Mouse (Mus musculus) spleen, adult 2 months (tissue): ENCODE measurements around the gene Fdxr.

Experiments used
- CTCF ChIP-seq: fragments of 200-500 bp; IDR thresholded peaks from 2 replicates; pipeline ENCODE4 v1.5.1; 2011; ENCODE audit warnings: mild to moderate bottlenecking, inconsistent platforms; ENCODE audit not compliant: insufficient read depth, insufficient read length, insufficient replicate concordance; ENCODE audit errors: extremely low read depth
- POLR2A ChIP-seq: fragments of 200-500 bp; IDR thresholded peaks from 2 replicates; pipeline ENCODE4 v1.6.1; 2011; ENCODE audit warnings: low read depth, low read length, inconsistent platforms

DNA sequence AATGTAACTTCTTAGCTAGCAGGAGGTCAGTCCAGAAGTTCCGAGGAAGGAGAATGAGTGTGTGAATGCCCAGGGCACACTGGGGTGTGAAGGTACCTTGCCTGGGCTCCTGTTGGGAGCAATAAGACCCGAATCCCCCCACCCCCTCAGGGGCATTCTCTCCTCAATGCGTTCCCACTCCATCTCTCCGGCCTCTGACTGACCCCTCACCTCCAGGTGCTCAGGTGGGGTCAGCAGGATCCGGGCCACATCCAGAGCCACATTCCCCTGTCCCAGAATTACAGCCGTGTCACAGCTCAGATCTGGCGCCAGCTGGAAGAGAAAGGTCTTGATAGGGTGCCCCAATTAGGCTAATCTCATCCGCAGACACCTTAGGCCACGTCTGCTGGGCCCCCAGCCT, 5.8 kb downstream of the Fdxr start:
- no peak for TF ChIP-seq POLR2A
- no peak for TF ChIP-seq CTCF
